In genomic region chr11:102777598-102777997, GRCm38 (mm10) we compare ENCODE assay signal across 7 mouse cellular contexts. TPM values are rescaled to one million over a fixed set of nuclear protein-coding genes. Genes with fewer than 3 reads are reported as not detected.
A peak's percentile ranks its signal among the peaks of the same experiment; 100 is the strongest.
DNase-seq lines count a peak whose midpoint lies in the region; ATAC-seq lines count a peak whose summit lies in the region.

No protein-coding gene starts in this region.

- no peaks in the 10 kb centered on the region for H3K9me3 ChIP-seq in hindbrain, embryonic 12.5 days (replicated peaks)
- no peaks in the 10 kb centered on the region for H3K9me3 ChIP-seq in midbrain, embryonic 14.5 days (ENCODE audit: control insufficient read depth, low read length)

- no peaks in the 10 kb centered on the region for H3K27me3 ChIP-seq in hindbrain, embryonic 12.5 days
- no peaks in the 10 kb centered on the region for H3K27me3 ChIP-seq in midbrain, embryonic 14.5 days (ENCODE audit: control insufficient read depth, insufficient read depth, low read length)

- ATAC-seq in hindbrain, embryonic 12.5 days (ENCODE audit: low FRiP score) = no peak
- ATAC-seq in midbrain, embryonic 14.5 days (ENCODE audit: low FRiP score, low TSS enrichment) = no peak

- 28% methylated on average over 21 of the region's 21 CpGs for WGBS in hindbrain, embryonic 12.5 days
- WGBS in midbrain, embryonic 14.5 days = 25% methylated on average over 21 of the region's 21 CpGs

- H3K4me3 ChIP-seq in hindbrain, embryonic 12.5 days = peak overlapping the region; percentile 11; the same call in 1 of the 2 replicates
- H3K4me3 ChIP-seq in midbrain, embryonic 14.5 days (replicated peaks; ENCODE audit: low read depth, low read length) = peak overlapping the region; percentile 14; the same call in 1 of the 2 replicates

- H3K36me3 ChIP-seq in hindbrain, embryonic 12.5 days = peaks cover 11% of the 10 kb centered on the region
- H3K36me3 ChIP-seq in midbrain, embryonic 14.5 days (ENCODE audit: control insufficient read depth, insufficient read depth, low read length) = peaks cover 25% of the 10 kb centered on the region

- peak overlapping the region; percentile 50 for H3K4me2 ChIP-seq in hindbrain, embryonic 12.5 days (replicated peaks)
- peak overlapping the region; percentile 47 for H3K4me2 ChIP-seq in midbrain, embryonic 14.5 days (ENCODE audit: low read length)

- DNase-seq in R1 (ENCODE audit: low read depth, low spot score) = peak; percentile 66
- peak; percentile 52 for DNase-seq in cerebellum, adult 8-10 months
- peak; percentile 63 for DNase-seq in forelimb bud, embryonic 11.5 days (ENCODE audit: low read depth, low spot score)
- peak; percentile 76 for DNase-seq in left cerebral cortex, postnatal 4 days
- peak; percentile 84 for DNase-seq in midbrain, embryonic 14.5 days
- peak; percentile 92 for DNase-seq in testis, postnatal 10 days (ENCODE audit: low spot score)

- peak overlapping the region; percentile 56 for H3K9ac ChIP-seq in hindbrain, embryonic 12.5 days
- H3K9ac ChIP-seq in midbrain, embryonic 14.5 days (replicated peaks; ENCODE audit: low read length) = peak overlapping the region; percentile 39; the same call in 1 of the 2 replicates

- H3K27ac ChIP-seq in hindbrain, embryonic 12.5 days = no peak overlapping the region
- H3K27ac ChIP-seq in midbrain, embryonic 14.5 days (replicated peaks; ENCODE audit: low read depth, low read length) = no peak overlapping the region

- intact Hi-C loops in left cerebral cortex, postnatal 4 days (cut with DNase I) = loop anchor here (5.0 kb wide), 1 partner anchor 40 kb away; the partner anchor contains the start of gene Gjc1

- H3K4me1 ChIP-seq in hindbrain, embryonic 12.5 days = peaks cover 45% of the 10 kb centered on the region
- peaks cover 22% of the 10 kb centered on the region for H3K4me1 ChIP-seq in midbrain, embryonic 14.5 days (ENCODE audit: control insufficient read depth, insufficient read depth, low read length)

RNA-seq across cellular contexts. Expression of gene Adam11, which starts 16.4 kb away (rescaled TPM):
- polyA plus RNA-seq in hindbrain, embryonic 12.5 days (2016; fragmentation: Nextera tagmentation; extraction: Ambion mirVana) = 33.3 and 35.3 TPM in 2 replicates
- 100 to 1,000 TPM; 103 to 110 TPM for total RNA-seq in left cerebral cortex, postnatal 4 days (2021)
- polyA plus RNA-seq in midbrain, embryonic 14.5 days (2014; fragmentation: Nextera tagmentation; extraction: Ambion mirVana) = 18.2 and 24.1 TPM in 2 replicates

RNA-seq across cellular contexts. Expression of gene Gjc1, which starts 41.9 kb away (rescaled TPM):
- polyA plus RNA-seq in hindbrain, embryonic 12.5 days (2016; fragmentation: Nextera tagmentation; extraction: Ambion mirVana) = 77.6 and 81.3 TPM in 2 replicates
- 10 to 100 TPM; 46.7 to 60.2 TPM for total RNA-seq in left cerebral cortex, postnatal 4 days (2021)
- polyA plus RNA-seq in midbrain, embryonic 14.5 days (2014; fragmentation: Nextera tagmentation; extraction: Ambion mirVana) = 32.0 and 33.9 TPM in 2 replicates

RNA-seq across cellular contexts. Expression of gene Higd1b, which starts 58.1 kb away (rescaled TPM):
- polyA plus RNA-seq in hindbrain, embryonic 12.5 days (2016; fragmentation: Nextera tagmentation; extraction: Ambion mirVana) = not detected in 2 replicates
- total RNA-seq in left cerebral cortex, postnatal 4 days (2021) = 1 to 10 TPM; 3.8 to 6.7 TPM
- polyA plus RNA-seq in midbrain, embryonic 14.5 days (2014; fragmentation: Nextera tagmentation; extraction: Ambion mirVana) = 5.4 and 9.6 TPM in 2 replicates
